Mouse (Mus musculus) ES-Bruce4 (cell line): ENCODE measurements at regions not wholly inside any gene's neighbourhood (a gene's known extent, or its start where the extent isn't known, plus 50 kb on each side); places are given as distances from the start of the nearest gene placed in this dataset.

Experiments used
- H3K27ac ChIP-seq: 2 replicates; pipeline ENCODE4 v1.5.1; 2012; ENCODE audit warnings: low read length, inconsistent platforms; ENCODE audit not compliant: insufficient read depth
- H3K27me3 ChIP-seq: 2 replicates; pipeline ENCODE4 v1.6.1; 2012; ENCODE audit warnings: mild to moderate bottlenecking, low read length, inconsistent platforms; ENCODE audit not compliant: control insufficient read depth, poor library complexity, insufficient read depth, severe bottlenecking
- H3K36me3 ChIP-seq: 2 replicates; pipeline ENCODE4 v1.6.1; 2012; ENCODE audit warnings: inconsistent platforms, mild to moderate bottlenecking, low read length, moderate library complexity; ENCODE audit not compliant: control insufficient read depth, poor library complexity, insufficient read depth, severe bottlenecking
- H3K4me1 ChIP-seq: one replicate; pipeline ENCODE4 v1.8.1; 2011; ENCODE audit warnings: low read length; ENCODE audit not compliant: control insufficient read depth, insufficient read depth
- H3K4me3 ChIP-seq: 2 replicates; pipeline ENCODE4 v1.5.1; 2011; ENCODE audit warnings: low read depth, mild to moderate bottlenecking, low read length
- H3K9ac ChIP-seq: 2 replicates; pipeline ENCODE4 v1.6.1; 2012; ENCODE audit warnings: low read depth, mild to moderate bottlenecking, inconsistent platforms; ENCODE audit not compliant: poor library complexity, severe bottlenecking
- H3K9me3 ChIP-seq: replicated peaks from 2 replicates; pipeline ENCODE4 v1.6.1; 2012; ENCODE audit warnings: mild to moderate bottlenecking, low read length, inconsistent platforms; ENCODE audit not compliant: control insufficient read depth, poor library complexity, insufficient read depth, severe bottlenecking
- CTCF ChIP-seq: IDR thresholded peaks from one replicate; pipeline ENCODE4 v1.8.1; 2011; ENCODE audit warnings: low read depth, low read length
- EP300 ChIP-seq: IDR thresholded peaks from 2 replicates; pipeline ENCODE4 v1.6.1; 2011; ENCODE audit warnings: low read depth, low read length; ENCODE audit not compliant: insufficient read depth
- POLR2A ChIP-seq: IDR thresholded peaks from one replicate; pipeline ENCODE4 v1.8.1; 2011; ENCODE audit warnings: low read length; ENCODE audit not compliant: insufficient read depth

GRCm38 (mm10) chr15:11529819-11530810 lies 130.7 kb upstream of the Tars start:
- TF ChIP-seq POLR2A (no peak), CTCF (no peak), EP300 (no peak)
- Histone ChIP-seq H3K36me3 (no peaks in the 10 kb centered on the region), H3K9ac (no peak overlapping the region)

GRCm38 (mm10) chr15:11524337-11525106 lies 125.1 kb upstream of the Tars start:
- no peak overlapping the region for H3K4me3 ChIP-seq
- H3K27me3 ChIP-seq = no peaks in the 10 kb centered on the region
- no peaks in the 10 kb centered on the region for H3K4me1 ChIP-seq
- no peaks in the 10 kb centered on the region for H3K36me3 ChIP-seq
- no peaks in the 10 kb centered on the region for H3K9me3 ChIP-seq
- H3K9ac ChIP-seq = no peak overlapping the region
- no peak for TF ChIP-seq EP300
- TF ChIP-seq CTCF = no peak
- TF ChIP-seq POLR2A = no peak
- no peak overlapping the region for H3K27ac ChIP-seq

More at GRCm38 (mm10) chr15:11529819-11530810, 130.7 kb upstream of the Tars start:
- Histone ChIP-seq H3K4me3 (no peak overlapping the region), H3K9me3 (no peaks in the 10 kb centered on the region), H3K27me3 (no peaks in the 10 kb centered on the region), H3K4me1 (no peaks in the 10 kb centered on the region), H3K27ac (no peak overlapping the region)

- Histone ChIP-seq H3K36me3 (no peaks in the 10 kb centered on the region), H3K27ac (no peak overlapping the region), H3K4me1 (no peaks in the 10 kb centered on the region), H3K27me3 (no peaks in the 10 kb centered on the region), H3K9ac (no peak overlapping the region), H3K9me3 (no peaks in the 10 kb centered on the region), H3K4me3 (no peak overlapping the region)
- TF ChIP-seq EP300 = no peak
- TF ChIP-seq CTCF = no peak
- no peak for TF ChIP-seq POLR2A
Observed at GRCm38 (mm10) chr15:11518565-11518964, 119.1 kb upstream of the Tars start.

- Histone ChIP-seq H3K9ac (no peak overlapping the region), H3K27ac (no peak overlapping the region), H3K27me3 (no peaks in the 10 kb centered on the region), H3K9me3 (no peaks in the 10 kb centered on the region), H3K4me3 (no peak overlapping the region), H3K36me3 (no peaks in the 10 kb centered on the region), H3K4me1 (no peaks in the 10 kb centered on the region)
- TF ChIP-seq EP300 = no peak
- TF ChIP-seq POLR2A = no peak
- no peak for TF ChIP-seq CTCF
Observed at GRCm38 (mm10) chr15:11517892-11518291, 118.4 kb upstream of the Tars start.

GRCm38 (mm10) chr15:11505076-11505639 lies 105.7 kb upstream of the Tars start:
- no peak overlapping the region for H3K27ac ChIP-seq
- H3K4me1 ChIP-seq = no peaks in the 10 kb centered on the region
- no peaks in the 10 kb centered on the region for H3K36me3 ChIP-seq
- no peak overlapping the region for H3K4me3 ChIP-seq
- H3K27me3 ChIP-seq = no peaks in the 10 kb centered on the region
- no peaks in the 10 kb centered on the region for H3K9me3 ChIP-seq
- TF ChIP-seq POLR2A = no peak
- H3K9ac ChIP-seq = no peak overlapping the region
